Mouse (Mus musculus): ENCODE data around the gene Coa4.

DNA sequence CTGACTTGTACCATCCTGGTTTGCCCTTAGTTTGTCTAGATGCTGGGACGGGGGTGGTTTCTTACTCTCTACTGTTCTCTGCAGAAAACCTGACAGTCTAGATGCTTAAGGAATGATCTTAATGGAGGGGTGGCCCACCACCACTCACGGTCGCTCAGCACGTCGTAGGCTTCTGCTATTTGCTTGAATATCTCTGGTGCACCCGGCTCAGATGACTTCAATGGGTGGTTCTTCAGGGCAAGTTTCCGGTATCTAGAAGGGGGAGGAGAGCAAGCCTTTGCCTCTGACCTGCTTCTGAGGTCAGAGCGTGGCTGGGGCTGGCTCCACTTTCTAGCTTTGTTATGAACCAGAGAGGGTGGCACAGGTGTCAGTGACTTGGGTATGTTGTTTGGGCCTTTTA is 25.3 kb upstream of the Coa4 start:
- TF ChIP-seq POLR2A (IDR thresholded peaks at IDR 0.05; ENCODE audit: insufficient read depth, low read depth, low read length) (no peak), CTCF (IDR thresholded peaks at IDR 0.05; ENCODE audit: insufficient read depth, low read depth, low read length) (no peak)
